Mouse (Mus musculus) erythroblast, embryonic 14.5 days (primary cell): Measurements from ENCODE around the gene Atf6.

ENCODE experiments used
- GATA1 ChIP-seq: IDR thresholded peaks from 2 replicates; pipeline ENCODE4 v1.6.1; 2012; ENCODE audit warnings: low read length, inconsistent platforms, mixed read lengths
- TAL1 ChIP-seq: IDR thresholded peaks from 3 replicates; pipeline ENCODE4 v1.6.1; 2012; ENCODE audit warnings: low read length, inconsistent platforms, mixed read lengths

GRCm38 (mm10) chr1:170704103-170704502, 163.5 kb downstream of the Atf6 start:
- TF ChIP-seq GATA1 (no peak), TAL1 (no peak)
